Mouse (Mus musculus) layer of hippocampus, postnatal 14 days (tissue): ENCODE measurements around the gene Hnrnpa0. TPM values are rescaled to one million over a fixed set of nuclear protein-coding genes. Genes with fewer than 3 reads are reported as not detected.
"Not testable (repeated sequence)": the region's sequence is repeated elsewhere in the genome, so short reads cannot be mapped to it uniquely, and the experiment has no call there.

Experiments used
- DNase-seq, 2 experiments: peaks; one replicate each; pipeline ENCODE4 v3.0.0; 2021 to 2022; ENCODE audit warnings: low spot score in 2 of 2, mixed read lengths in 1 of 2
- long read RNA-seq, 2 experiments: library from polyadenylated mRNA; stranded (forward); transcript quantifications; one replicate each; pipeline ENCODE4 v2.0.0; 2021
- total RNA-seq, 2 experiments: library from RNA; stranded (reverse); gene quantifications; 2 replicates each; pipeline ENCODE4 v1.2.3; 2021

The Hnrnpa0 gene
- total RNA-seq, result 100 to 1,000 TPM; 135 to 137 TPM
- long read RNA-seq, experiment 1, transcript Hnrnpa0-201 (1 exons, 2,678 nt), result major isoform, 14 of 14 reads
- long read RNA-seq, experiment 1, partial matches to known transcripts, result 0 of 14 reads
- long read RNA-seq, experiment 1, other reads (novel, unspliced or antisense), result 0 of 14 reads
- long read RNA-seq, experiment 2, transcript Hnrnpa0-201 (1 exons, 2,678 nt), result major isoform, 12 of 12 reads
- long read RNA-seq, experiment 2, partial matches to known transcripts, result 0 of 12 reads
- long read RNA-seq, experiment 2, other reads (novel, unspliced or antisense), result 0 of 12 reads

DNA sequence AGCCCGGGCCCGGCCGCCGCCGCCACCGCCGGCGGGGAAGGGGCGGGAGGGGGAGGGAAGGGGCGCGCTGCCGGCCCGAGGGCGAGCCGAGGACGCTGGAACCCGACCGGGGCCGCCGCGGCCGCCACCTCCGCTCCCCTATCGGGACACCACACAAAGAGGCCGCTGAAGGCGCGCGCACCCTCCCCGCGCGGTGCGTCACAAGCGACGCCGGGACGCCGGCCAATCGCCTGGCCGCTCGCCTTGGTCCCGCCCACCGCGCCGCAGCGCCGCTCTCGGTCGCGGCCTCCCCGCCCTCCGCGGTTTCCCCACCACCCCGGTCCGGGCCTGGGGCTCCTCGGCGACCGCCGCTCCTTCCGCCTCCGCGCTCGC lies at the start of gene Hnrnpa0:
Gene Hnrnpa0 (minus strand): TSS at position 161 of the 372 bp plus-strand sequence.
- peak; percentile 95 to 97 for DNase-seq

DNA sequence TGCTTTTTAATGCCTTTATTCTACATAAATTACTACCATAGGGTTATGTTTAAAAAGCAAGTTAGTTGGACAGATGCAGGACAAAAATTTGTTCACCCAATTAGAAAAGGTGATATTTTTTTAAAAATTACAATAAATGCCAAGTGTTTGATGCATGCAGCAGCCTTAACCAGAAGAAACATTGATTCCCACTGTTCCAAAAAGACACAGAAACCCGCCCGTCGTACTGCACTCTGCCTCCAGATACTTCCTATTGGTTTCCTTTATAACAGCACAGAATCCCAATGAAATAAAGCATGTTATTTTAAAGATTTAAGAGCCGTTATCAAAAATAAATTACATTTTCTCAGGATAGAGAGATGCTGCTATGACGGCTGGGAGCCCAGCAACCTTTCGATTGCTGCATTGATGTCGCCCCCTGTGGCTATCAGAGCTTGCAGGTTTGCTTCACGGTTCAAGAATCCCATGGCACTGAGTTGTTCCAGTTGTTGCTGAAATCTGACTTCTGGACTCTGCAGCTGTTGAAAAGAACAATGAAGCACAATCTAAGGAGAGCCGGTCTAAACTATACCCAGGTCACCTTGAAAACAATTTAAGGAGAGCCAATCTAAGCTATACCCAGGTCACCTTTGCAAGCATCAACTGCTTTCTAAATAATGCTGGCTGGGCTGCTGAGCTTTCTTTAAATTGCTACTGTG lies 49.3 kb upstream of the Hnrnpa0 start:
- peak; percentile 100 for DNase-seq

DNA sequence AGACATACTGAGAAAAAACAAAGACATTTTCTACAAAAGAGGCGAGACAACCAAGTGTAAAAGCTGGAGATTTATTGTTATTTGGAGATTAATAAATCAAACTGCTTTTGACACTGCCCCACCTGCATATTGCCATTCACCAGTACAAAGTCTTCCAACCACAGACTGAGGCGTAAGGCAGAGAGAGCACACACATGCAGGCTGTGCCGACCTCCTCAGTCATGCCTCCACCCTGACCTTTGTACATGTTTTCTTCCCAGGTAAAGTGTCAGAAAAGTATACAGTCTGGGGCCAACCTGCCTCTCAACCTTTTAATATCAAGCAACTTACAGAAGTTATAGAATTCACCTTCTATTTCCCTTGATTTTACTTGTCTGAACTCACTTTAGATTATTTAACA lies 47.7 kb upstream of the Hnrnpa0 start:
- no peak for DNase-seq

DNA sequence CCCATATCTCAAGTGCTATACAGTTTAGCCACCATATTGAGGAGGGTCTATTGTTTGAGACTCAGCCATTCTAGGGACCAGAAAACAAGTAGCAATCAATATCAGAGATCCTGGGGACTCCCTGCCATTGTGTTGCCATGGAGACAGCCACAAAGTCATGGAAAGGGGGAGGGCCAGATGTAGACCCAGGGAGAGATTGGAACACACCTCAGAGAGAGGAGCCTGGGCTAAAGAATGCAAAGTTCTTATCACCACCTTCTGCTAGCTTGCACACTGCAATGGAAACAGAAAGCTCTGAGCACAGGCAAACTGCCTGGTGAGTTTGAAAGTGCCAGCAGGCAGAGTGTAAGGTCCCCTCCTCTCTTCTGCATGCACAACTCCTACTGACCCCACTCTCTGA lies 39.8 kb upstream of the Hnrnpa0 start:
- no peak for DNase-seq

DNA sequence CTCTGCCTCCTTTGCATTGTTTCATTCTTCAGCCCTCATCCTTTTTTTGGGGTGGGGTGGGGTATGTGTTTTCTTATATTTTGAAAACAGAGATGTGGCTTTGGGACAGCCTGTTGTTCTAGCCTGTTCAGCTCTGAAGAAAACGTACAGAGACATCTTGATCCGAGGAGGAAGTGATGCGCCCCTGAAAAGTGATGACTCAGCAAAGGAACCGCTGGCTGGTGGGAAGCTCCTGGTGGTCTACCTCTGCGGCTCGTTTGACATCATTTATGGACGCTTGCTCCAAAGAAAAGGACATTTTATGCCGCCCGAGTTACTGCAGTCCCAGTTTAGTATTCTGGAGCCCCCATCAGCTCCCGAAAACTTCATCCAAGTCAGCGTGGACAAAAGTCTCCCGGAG lies 35.0 kb upstream of the Hnrnpa0 start:
- no peak for DNase-seq

DNA sequence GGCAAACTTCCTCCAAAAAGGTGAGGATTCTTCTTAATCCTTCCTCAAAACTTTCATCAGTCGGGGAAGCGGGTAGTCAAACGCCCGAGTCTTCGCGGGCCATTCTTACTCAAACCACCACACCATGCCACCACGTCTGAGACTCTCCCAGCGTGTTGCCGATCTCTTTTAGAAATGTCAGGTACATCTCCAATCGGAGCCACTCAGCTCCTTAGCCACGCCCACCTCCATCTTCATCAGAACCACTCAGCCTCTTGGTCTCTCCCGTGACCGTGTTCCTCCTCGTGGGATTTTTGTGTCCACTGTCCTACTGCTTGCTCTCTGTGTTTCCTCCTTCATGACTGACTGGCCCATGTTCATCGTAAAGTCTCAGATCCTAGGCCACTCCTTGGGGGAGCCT lies 32.4 kb upstream of the Hnrnpa0 start:
- no peak for DNase-seq

DNA sequence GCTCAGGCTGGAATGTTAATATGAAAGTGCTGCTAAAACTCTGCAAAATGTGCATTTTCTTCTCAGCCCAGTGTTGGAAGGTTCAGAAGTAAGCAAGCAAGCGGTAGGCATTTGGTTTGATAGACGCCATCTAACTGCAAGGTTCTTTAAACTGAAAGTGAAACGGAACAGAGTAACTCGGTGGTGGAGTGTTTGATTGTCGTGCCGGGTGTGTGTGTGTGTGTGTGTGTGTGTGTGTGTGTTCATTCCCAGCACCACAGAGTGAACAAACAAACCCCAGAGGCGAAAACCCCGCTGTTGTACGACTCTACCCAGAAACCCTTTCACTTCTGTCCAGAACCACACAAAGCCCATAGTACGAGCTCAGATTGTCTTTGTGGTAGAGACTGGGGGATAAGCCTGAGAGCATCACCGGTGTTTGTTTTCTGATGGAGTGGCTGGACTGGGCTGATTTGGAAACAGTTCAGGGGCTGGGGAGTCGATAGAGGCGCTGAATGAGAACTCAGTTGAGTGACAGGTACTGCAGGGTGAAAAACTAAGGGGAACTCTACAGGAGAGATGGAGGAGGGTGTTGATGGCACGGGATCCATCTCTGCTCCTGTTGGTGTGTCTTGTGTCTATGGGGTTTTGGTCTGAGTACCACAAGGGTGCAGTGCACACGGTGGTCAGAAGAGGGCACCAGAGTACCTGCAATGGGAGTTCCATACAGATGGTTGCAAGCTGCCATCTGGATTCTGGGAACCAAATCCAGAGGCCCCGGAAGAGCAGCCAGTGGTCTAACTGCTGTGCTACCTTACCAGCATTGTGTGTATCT lies 29.9 kb upstream of the Hnrnpa0 start:
- peak; percentile 89 to 93 for DNase-seq

DNA sequence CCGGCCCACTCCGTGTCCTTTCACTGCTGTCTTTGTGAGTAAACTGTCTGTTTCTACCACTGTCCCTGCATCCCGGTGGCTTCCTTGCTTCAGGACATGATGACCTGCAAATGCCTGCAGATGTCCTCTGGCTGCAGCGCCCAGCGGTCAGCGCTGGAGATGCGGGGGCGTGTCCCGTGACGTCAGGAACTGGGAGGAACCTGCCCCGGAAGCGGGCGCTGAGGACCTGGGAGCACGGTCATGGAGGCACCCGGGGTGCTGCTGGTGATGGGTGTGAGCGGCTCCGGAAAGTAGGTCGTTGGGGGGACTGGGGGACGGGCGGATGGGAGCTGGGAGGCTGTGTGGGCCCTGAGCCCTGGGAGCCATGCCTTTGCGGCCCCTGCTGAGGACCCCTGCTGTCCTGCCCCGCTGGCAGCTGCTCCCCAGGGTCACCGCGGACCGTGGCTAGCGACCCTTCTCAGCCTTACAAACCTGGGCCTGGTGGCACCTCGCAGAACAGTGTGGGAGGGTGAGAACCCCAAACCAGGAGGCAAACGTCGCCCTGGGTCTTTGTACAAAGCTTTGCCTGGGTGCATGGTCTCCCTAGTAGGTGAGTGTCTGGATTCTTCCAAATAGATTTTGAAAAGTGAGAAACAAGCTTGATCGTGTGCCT lies 29.2 kb upstream of the Hnrnpa0 start, which contains the start of gene Idnk:
Gene Idnk (plus strand): TSS at position 203 of the 652 bp plus-strand sequence.
- DNase-seq, result peak; percentile 72 to 79

DNA sequence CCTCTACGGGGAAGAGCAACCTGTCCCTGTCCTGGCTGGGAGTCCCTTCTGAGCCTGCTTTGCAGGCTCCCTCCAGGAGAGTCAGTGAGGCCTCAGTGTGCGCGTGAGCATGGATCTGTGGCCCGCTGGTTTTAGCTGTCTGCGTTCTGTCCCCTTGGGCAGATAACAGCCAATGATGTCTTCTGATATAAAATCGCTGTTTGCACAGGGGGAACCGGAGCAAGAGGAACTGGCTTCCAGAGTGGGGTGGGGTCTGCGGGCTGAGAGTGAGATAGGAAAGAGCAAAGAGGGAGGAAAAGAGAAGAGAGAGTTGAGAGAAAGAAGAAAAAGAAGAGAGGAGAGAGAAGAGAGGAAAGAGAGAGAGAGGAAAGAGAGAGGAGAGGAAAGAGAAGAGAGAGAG lies 28.7 kb upstream of the Hnrnpa0 start:
- DNase-seq, result peak in 1 of 2 experiments; percentile 12

DNA sequence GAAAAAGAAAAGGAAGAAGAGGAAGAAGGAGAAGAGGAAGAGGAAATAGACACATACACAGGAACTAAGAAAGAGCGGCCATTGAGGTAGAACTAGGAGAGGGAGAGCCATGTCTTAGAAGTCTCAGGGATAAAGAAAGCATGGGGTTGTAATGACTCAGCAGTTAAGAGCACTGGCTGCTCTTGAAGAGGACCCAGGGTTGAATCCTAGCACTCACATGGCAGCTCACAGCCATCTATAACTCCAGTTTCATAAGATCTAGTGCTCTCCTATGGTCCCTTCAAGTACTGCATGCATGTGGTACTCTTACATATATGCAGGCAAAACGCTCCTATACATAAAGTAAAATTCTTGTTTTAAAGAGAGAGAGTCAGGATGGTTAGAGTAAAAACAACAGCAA lies 27.7 kb upstream of the Hnrnpa0 start:
- DNase-seq, result no peak

DNA sequence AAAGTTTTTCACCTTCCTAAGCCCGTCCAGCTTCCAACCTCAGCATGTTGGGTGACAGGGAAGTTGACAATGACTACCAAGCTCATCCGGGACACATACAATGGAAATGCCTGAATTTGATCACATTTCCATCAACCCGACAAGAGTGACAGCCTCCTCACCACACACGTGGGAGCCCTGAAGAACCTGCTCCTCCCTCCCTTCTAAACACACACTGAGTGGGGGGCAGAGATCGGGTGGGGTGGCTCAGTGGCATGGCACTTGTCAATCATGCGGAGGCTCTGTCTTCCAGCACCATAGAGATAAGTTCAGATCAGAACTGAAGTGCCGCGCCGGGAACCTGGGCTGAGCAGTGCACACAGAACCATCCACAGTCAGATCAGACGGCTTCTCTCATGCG lies 22.1 kb upstream of the Hnrnpa0 start:
- DNase-seq, result no peak

DNA sequence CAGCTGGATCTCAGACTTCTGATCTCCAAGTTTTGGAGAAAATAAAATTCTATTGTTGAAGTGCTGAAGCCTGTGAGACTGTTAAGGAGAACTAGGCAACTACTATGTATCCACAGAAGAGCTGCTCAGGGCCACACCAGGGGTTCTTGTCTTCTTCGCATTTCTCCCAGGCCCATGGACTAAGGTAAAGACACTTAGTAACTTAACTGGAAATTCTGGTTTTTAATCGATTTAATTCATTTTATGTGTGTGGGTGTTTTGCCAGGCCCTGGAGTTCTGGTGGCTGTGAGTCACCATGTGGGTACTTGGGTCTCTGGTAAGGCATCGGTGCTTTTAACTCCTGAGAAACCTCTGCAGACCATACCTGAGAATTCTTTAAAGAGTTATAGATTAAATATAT lies 21.3 kb upstream of the Hnrnpa0 start:
- no peak for DNase-seq

DNA sequence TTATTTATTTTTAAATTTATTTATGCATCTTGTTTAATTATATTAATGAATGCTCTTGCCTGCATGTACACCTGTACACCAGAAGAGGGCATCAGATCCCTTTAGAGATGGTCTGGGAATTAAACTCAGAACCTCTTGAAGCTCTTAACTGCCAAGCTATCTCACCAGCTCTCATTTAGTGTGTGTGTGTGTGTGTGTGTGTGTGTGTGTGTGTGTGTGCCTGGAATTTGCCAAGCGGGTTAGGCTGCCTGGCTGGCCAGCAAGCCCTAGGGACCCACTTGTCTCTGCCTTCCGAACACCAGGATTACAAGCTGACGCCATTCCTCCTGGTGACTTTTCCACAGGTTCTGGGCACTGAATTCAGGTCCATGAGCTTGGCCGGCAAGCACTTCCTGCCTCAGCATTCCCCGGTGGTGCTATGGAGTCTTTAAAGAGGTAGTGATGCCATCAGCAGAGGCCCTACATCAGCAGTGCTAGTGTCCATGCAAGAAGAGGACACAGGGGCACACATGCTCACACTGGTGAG lies 20.7 kb upstream of the Hnrnpa0 start:
- DNase-seq, result peak in 1 of 2 experiments; percentile 29

DNA sequence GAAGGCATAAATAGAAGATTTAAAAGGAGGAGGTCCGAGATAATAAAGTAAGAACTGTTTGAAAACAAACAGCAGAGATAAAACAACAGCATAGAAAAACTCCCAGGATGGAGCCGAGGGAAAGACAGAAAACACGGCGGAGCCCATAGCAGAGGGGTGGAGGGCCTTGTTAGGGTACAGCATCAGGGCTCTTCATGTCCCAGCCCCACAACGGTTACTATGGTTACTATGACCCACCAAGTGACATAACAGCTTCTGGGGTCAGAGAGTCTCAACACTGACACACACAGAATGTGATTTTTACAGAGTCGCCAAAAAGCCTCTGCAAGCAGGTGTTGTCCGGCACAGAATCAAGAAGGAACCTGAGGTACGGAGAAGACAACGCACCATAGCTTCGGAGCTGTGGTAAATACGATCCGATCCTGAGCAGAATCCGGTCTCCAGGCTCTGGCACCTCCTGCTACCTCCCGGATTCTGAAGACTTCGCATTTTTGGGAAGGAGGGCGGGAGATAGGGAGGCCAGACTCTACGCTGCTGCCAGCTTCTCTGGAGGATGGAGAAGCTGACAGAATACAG lies 20.0 kb upstream of the Hnrnpa0 start:
- peak in 1 of 2 experiments; percentile 33 for DNase-seq

DNA sequence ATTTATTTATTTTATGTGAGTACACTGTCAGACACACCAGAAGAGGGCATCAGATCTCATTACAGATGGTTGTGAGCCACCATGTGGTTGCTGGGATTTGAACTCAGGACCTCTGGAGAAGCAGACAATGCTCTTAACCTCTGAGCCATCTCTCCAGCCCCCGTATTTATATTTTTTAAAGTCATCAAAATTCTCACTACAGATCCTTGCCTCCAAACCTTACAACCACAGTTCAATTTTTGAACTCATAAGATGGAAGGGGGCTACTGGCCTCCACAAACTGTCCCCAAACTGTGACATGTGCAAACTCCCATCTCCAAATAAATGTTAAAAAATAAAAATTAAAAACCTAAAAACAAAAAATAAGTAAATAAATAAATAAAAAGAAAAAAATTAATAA lies 19.4 kb upstream of the Hnrnpa0 start:
- no peak for DNase-seq

DNA sequence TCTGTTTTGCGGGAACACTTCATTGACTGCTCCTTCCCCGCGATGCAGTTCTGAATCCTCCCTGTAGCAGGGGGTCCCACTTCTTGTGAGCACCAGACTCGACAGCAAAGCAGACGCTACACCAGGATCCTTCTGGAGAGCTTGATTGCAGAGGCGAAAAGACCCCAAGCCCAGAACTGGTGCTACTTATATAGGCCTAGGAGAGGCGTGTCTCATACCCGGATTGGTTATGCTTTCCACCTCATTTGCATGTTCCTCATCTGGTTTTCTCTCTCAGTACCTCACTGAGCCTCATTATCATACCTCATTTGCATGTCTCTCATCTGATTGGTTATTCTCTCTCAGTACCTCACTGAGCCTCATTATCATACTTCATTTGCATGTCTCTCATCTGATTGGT lies 18.2 kb upstream of the Hnrnpa0 start:
- not testable (repeated sequence) for DNase-seq

DNA sequence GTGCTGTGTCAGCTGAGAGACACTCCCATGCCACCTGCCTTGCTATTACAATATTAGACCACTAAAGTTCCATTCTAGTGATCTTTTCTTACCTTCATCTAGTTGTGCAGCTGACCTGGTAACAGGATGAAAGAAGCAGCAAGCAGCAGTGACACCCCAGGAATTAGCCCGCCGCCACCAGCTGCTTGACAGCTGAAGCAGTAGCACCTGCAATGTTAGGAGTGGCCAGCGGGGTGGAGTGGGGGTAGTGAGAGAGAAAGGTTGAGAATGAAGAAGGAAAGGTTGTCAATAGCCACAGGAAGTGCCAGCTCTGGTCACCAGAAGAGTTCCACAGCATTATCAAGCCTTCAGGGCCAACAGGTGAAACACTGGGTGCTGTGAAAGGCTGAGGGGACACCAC lies 3.3 kb upstream of the Hnrnpa0 start:
- DNase-seq, result no peak

DNA sequence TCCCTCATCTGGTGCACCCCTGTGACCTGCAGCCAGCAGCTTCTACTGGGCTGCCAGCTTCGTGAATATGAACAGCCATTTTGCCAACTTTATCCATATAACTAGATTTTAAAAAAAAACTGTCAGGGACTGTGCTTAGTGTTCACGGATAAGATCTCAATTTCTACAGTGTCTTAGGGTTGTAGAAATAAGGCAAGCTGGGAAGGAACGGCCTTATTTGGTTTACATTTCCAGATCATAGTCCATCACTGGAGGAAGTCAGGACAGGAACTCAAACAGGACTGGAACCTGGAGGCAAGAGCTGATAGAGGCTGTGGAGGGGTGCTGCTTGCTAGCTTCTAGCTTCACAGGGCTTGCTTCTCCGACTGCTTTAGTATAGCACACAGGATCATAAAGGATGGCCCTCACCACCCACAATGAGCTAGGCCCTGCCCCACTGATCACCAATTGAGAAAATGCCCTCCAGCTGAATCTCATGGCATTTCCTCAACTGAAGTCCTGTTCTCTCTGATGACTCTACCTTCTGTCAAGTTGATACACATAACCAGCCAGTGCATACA lies 1.4 kb upstream of the Hnrnpa0 start:
- DNase-seq, result no peak

DNA sequence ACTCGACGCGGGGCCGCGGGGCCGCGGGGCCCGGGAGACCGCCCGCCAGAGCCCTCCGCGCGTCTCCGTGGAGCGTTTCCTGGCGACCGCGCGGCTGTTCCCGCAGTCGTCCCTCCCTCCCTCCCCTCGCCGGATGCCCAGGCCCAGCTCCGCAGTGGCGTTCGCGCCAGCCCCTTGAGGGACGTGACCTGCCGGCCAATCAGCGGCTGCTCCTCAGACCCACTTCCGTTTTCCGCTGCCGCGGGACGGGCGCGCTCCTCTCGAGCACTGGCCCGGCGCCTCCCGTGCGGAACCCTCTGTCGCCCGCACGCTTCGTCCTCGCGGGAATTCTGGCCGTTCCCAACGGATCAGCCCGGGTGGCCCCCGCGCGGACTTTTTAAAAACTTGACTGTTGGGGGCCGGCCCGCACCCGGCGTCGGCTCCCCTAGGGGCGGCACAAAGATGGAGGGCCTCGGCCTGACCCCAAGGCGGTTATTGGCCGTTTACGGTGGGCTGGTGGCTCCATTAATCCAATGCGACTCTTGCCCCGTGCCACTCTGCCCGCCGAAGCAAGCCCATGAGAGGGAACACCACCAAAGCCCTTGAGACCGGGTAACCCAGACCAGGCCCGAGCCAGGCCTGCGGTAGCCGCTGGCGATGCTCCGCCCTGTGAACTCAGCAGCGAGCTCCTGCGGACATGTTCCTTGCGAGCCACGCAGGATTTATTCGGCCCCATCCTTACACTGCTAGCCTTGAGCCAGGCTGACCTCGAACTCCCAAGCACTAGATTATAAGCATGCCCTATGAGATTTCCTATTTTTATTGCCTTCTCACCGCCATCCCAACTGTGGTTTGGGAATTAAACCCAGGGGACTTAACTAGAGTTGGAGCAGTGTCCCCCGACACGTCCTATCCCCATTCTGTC lies 664 bp upstream of the Hnrnpa0 start:
- peak; percentile 96 to 97 for DNase-seq
